Mouse (Mus musculus) liver, embryonic 14.5 days (tissue): Measurements from ENCODE around the gene Ccm2l.

ENCODE experiments used
- CTCF ChIP-seq: IDR thresholded peaks from 2 replicates; pipeline ENCODE4 v1.5.1; 2016; ENCODE audit warnings: antibody characterized with exemption, low read depth, control low read depth
- EP300 ChIP-seq: IDR thresholded peaks from 2 replicates; pipeline ENCODE4 v1.6.1; 2016; ENCODE audit warnings: antibody characterized with exemption, low read depth

- TF ChIP-seq CTCF (no peak), EP300 (no peak)
Observed at GRCm38 (mm10) chr2:153111298-153111697, 45.5 kb downstream of the Ccm2l start.
